Mouse (Mus musculus) mouse embryonic stem cell (cell line): ENCODE results near the gene Pdlim5.
"Not testable (repeated sequence)": the region's sequence is repeated elsewhere in the genome, so short reads cannot be mapped to it uniquely, and the experiment has no call there.

ENCODE experiments used
- in situ Hi-C, 2 experiments: fragments of 300-500 bp; cut with MboI; formaldehyde crosslinking; loops; 1 replicate in 1 of 2; 3 replicates in 1 of 2; pipeline ENCODE4 v1.14.3; 2019 to 2020; ENCODE audit warnings: low sequenced_read_pairs in 2 of 2, low pct_unique_long_range_greater_than_20kb in 1 of 2, mixed read lengths in 1 of 2; ENCODE audit not compliant: unreplicated experiment in 1 of 2

The Pdlim5 gene

GRCm38 (mm10) chr3:142395520-142396193 is at the start of gene Pdlim5:
Pdlim5 (minus strand) TSS chr3:142395696.
- in situ Hi-C loops: no loop called here

- in situ Hi-C loops: no loop called here
Observed at GRCm38 (mm10) chr3:142443710-142444043, 48.2 kb upstream of the Pdlim5 start.

GRCm38 (mm10) chr3:142443006-142443709 is 47.7 kb upstream of the Pdlim5 start:
- in situ Hi-C loops: no loop called here

- in situ Hi-C loops: no loop called here
Observed at GRCm38 (mm10) chr3:142442161-142442560, 46.7 kb upstream of the Pdlim5 start.

- in situ Hi-C loops: no loop called here
Observed at GRCm38 (mm10) chr3:142441142-142441541, 45.6 kb upstream of the Pdlim5 start.

- in situ Hi-C loops: no loop called here
Observed at GRCm38 (mm10) chr3:142440191-142440590, 44.7 kb upstream of the Pdlim5 start.

- in situ Hi-C loops: no loop called here
Observed at GRCm38 (mm10) chr3:142439591-142440093, 44.1 kb upstream of the Pdlim5 start.

GRCm38 (mm10) chr3:142438630-142439029 is 43.1 kb upstream of the Pdlim5 start:
- in situ Hi-C loops: not testable (repeated sequence)

- in situ Hi-C loops: no loop called here
Observed at GRCm38 (mm10) chr3:142436824-142437223, 41.3 kb upstream of the Pdlim5 start.

GRCm38 (mm10) chr3:142436212-142436611 is 40.7 kb upstream of the Pdlim5 start:
- in situ Hi-C loops: no loop called here

GRCm38 (mm10) chr3:142434786-142435168 is 39.3 kb upstream of the Pdlim5 start:
- in situ Hi-C loops: no loop called here

- in situ Hi-C loops: no loop called here
Observed at GRCm38 (mm10) chr3:142434127-142434785, 38.8 kb upstream of the Pdlim5 start.

- in situ Hi-C loops: no loop called here
Observed at GRCm38 (mm10) chr3:142431481-142431880, 36.0 kb upstream of the Pdlim5 start.

GRCm38 (mm10) chr3:142430048-142430447 is 34.6 kb upstream of the Pdlim5 start:
- in situ Hi-C loops: no loop called here

- in situ Hi-C loops: no loop called here
Observed at GRCm38 (mm10) chr3:142426806-142427205, 31.3 kb upstream of the Pdlim5 start.

- in situ Hi-C loops: no loop called here
Observed at GRCm38 (mm10) chr3:142424134-142424533, 28.6 kb upstream of the Pdlim5 start.

GRCm38 (mm10) chr3:142423501-142423917 is 28.0 kb upstream of the Pdlim5 start:
- in situ Hi-C loops: no loop called here

GRCm38 (mm10) chr3:142422229-142422628 is 26.7 kb upstream of the Pdlim5 start:
- in situ Hi-C loops: no loop called here

- in situ Hi-C loops: no loop called here
Observed at GRCm38 (mm10) chr3:142421470-142421869, 26.0 kb upstream of the Pdlim5 start.
